Mouse (Mus musculus): ENCODE data around the gene Hspb8.

Hspb8 gene

GRCm38 (mm10) chr5:116422699-116423201, at the start of gene Hspb8:
Gene Hspb8 (minus strand): TSS chr5:116422864.
- DNase-seq (ENCODE audit: low read depth, low spot score): peak; percentile 82

GRCm38 (mm10) chr5:116461354-116462042, 38.8 kb upstream of the Hspb8 start:
- DNase-seq (ENCODE audit: low read depth, low spot score): peak; percentile 43

- DNase-seq (ENCODE audit: low read depth, low spot score): no peak
Observed at GRCm38 (mm10) chr5:116459970-116460369, 37.3 kb upstream of the Hspb8 start.

- peak; percentile 86 for DNase-seq (ENCODE audit: low read depth, low spot score)
Observed at GRCm38 (mm10) chr5:116457791-116458190, 35.1 kb upstream of the Hspb8 start.

- DNase-seq (ENCODE audit: low read depth, low spot score): peak; percentile 88
Observed at GRCm38 (mm10) chr5:116456796-116457515, 34.3 kb upstream of the Hspb8 start.

GRCm38 (mm10) chr5:116453401-116453851, 30.8 kb upstream of the Hspb8 start:
- peak; percentile 80 for DNase-seq (ENCODE audit: low read depth, low spot score)

- DNase-seq (ENCODE audit: low read depth, low spot score): no peak
Observed at GRCm38 (mm10) chr5:116450901-116451300, 28.2 kb upstream of the Hspb8 start.

- no peak for DNase-seq (ENCODE audit: low read depth, low spot score)
Observed at GRCm38 (mm10) chr5:116449522-116450225, 27.0 kb upstream of the Hspb8 start.

- DNase-seq (ENCODE audit: low read depth, low spot score): peak; percentile 52
Observed at GRCm38 (mm10) chr5:116448409-116449191, 25.9 kb upstream of the Hspb8 start.

- peak; percentile 83 for DNase-seq (ENCODE audit: low read depth, low spot score)
Observed at GRCm38 (mm10) chr5:116447821-116448350, 25.2 kb upstream of the Hspb8 start.

GRCm38 (mm10) chr5:116446552-116446951, 23.9 kb upstream of the Hspb8 start:
- peak; percentile 83 for DNase-seq (ENCODE audit: low read depth, low spot score)

GRCm38 (mm10) chr5:116445634-116446367, 23.1 kb upstream of the Hspb8 start:
- DNase-seq (ENCODE audit: low read depth, low spot score): no peak

- peak; percentile 78 for DNase-seq (ENCODE audit: low read depth, low spot score)
Observed at GRCm38 (mm10) chr5:116444517-116444916, 21.9 kb upstream of the Hspb8 start.

- DNase-seq (ENCODE audit: low read depth, low spot score): no peak
Observed at GRCm38 (mm10) chr5:116443459-116443940, 20.8 kb upstream of the Hspb8 start.

GRCm38 (mm10) chr5:116442697-116443458, 20.2 kb upstream of the Hspb8 start:
- DNase-seq (ENCODE audit: low read depth, low spot score): no peak

- DNase-seq (ENCODE audit: low read depth, low spot score): peak; percentile 69
Observed at GRCm38 (mm10) chr5:116440251-116440650, 17.6 kb upstream of the Hspb8 start.

GRCm38 (mm10) chr5:116438328-116438727, 15.7 kb upstream of the Hspb8 start:
- DNase-seq (ENCODE audit: low read depth, low spot score): peak; percentile 93

- DNase-seq (ENCODE audit: low read depth, low spot score): no peak
Observed at GRCm38 (mm10) chr5:116436117-116436516, 13.5 kb upstream of the Hspb8 start.

All from R1 (cell line).